Mouse (Mus musculus): ENCODE results near the gene Qsox1. TPM values are rescaled to one million over a fixed set of nuclear protein-coding genes. Genes with fewer than 3 reads are reported as not detected.

Gene Qsox1
- 10 to 100 TPM; 31.8 to 32.1 TPM for total RNA-seq (2021)

- intact Hi-C loops (cut with DNase I), result no loop called here
These were observed at the start of gene Qsox1 for GRCm38 (mm10) chr1:155812581-155813499. Gene Qsox1, minus strand, starts transcription at chr1:155812889.

GRCm38 (mm10) chr1:155854926-155855702 is 42.4 kb upstream of the Qsox1 start:
- intact Hi-C loops (cut with DNase I), result no loop called here
- DNase-seq (ENCODE audit: low spot score in 2 of 2), result no peak

More at GRCm38 (mm10) chr1:155812581-155813499, at the start of gene Qsox1:
- DNase-seq (ENCODE audit: low spot score in 2 of 2), result peak; percentile 81 to 86

GRCm38 (mm10) chr1:155853009-155853408 is 40.3 kb upstream of the Qsox1 start:
- intact Hi-C loops (cut with DNase I), result no loop called here
- no peak for DNase-seq (ENCODE audit: low spot score in 2 of 2)

- DNase-seq (ENCODE audit: low spot score in 2 of 2), result no peak
- intact Hi-C loops (cut with DNase I), result no loop called here
These were observed 31.5 kb upstream of the Qsox1 start for GRCm38 (mm10) chr1:155844235-155844634.

- DNase-seq (ENCODE audit: low spot score in 2 of 2), result no peak
- intact Hi-C loops (cut with DNase I), result no loop called here
These were observed 30.8 kb upstream of the Qsox1 start for GRCm38 (mm10) chr1:155843538-155843937.

- DNase-seq (ENCODE audit: low spot score in 2 of 2), result no peak
- intact Hi-C loops (cut with DNase I), result no loop called here
These were observed 23.0 kb upstream of the Qsox1 start for GRCm38 (mm10) chr1:155835667-155836066.

GRCm38 (mm10) chr1:155833610-155834009 is 20.9 kb upstream of the Qsox1 start:
- intact Hi-C loops (cut with DNase I), result no loop called here
- no peak for DNase-seq (ENCODE audit: low spot score in 2 of 2)

- intact Hi-C loops (cut with DNase I), result no loop called here
- no peak for DNase-seq (ENCODE audit: low spot score in 2 of 2)
These were observed 19.3 kb upstream of the Qsox1 start for GRCm38 (mm10) chr1:155831958-155832357.

- intact Hi-C loops (cut with DNase I), result no loop called here
- no peak for DNase-seq (ENCODE audit: low spot score in 2 of 2)
These were observed 18.2 kb upstream of the Qsox1 start for GRCm38 (mm10) chr1:155830861-155831260.

GRCm38 (mm10) chr1:155827703-155828295 is 15.1 kb upstream of the Qsox1 start:
- no peak for DNase-seq (ENCODE audit: low spot score in 2 of 2)
- intact Hi-C loops (cut with DNase I), result no loop called here

- intact Hi-C loops (cut with DNase I), result no loop called here
- DNase-seq (ENCODE audit: low spot score in 2 of 2), result no peak
These were observed 14.2 kb upstream of the Qsox1 start for GRCm38 (mm10) chr1:155826803-155827395.

GRCm38 (mm10) chr1:155825940-155826716 is 13.4 kb upstream of the Qsox1 start:
- DNase-seq (ENCODE audit: low spot score in 2 of 2), result no peak
- intact Hi-C loops (cut with DNase I), result no loop called here

GRCm38 (mm10) chr1:155820646-155821045 is 8.0 kb upstream of the Qsox1 start:
- intact Hi-C loops (cut with DNase I), result no loop called here
- no peak for DNase-seq (ENCODE audit: low spot score in 2 of 2)

- intact Hi-C loops (cut with DNase I), result no loop called here
- DNase-seq (ENCODE audit: low spot score in 2 of 2), result no peak
These were observed 3.5 kb upstream of the Qsox1 start for GRCm38 (mm10) chr1:155816167-155816566.

- no peak for DNase-seq (ENCODE audit: low spot score in 2 of 2)
- intact Hi-C loops (cut with DNase I), result no loop called here
These were observed 601 bp downstream of the Qsox1 start for GRCm38 (mm10) chr1:155811995-155812580.

- intact Hi-C loops (cut with DNase I), result no loop called here
These were observed 2.1 kb downstream of the Qsox1 start for GRCm38 (mm10) chr1:155810616-155811015.

GRCm38 (mm10) chr1:155809706-155810442 is 2.8 kb downstream of the Qsox1 start:
- DNase-seq (ENCODE audit: low spot score in 2 of 2), result no peak
- intact Hi-C loops (cut with DNase I), result no loop called here

More at GRCm38 (mm10) chr1:155810616-155811015, 2.1 kb downstream of the Qsox1 start:
- no peak for DNase-seq (ENCODE audit: low spot score in 2 of 2)

GRCm38 (mm10) chr1:155808261-155808660 is 4.4 kb downstream of the Qsox1 start:
- no peak for DNase-seq (ENCODE audit: low spot score in 2 of 2)
- intact Hi-C loops (cut with DNase I), result no loop called here
